In genomic region chr16:52311073-52311472, GRCm38 (mm10) we compare ENCODE assay signal across 8 mouse cellular contexts.
DNase-seq lines count a peak whose midpoint lies in the region; ATAC-seq and TF ChIP-seq lines count a peak whose summit lies in the region.

No protein-coding gene starts in this region.

- TF ChIP-seq CTCF in gastrocnemius, adult 2 months (IDR thresholded peaks at IDR 0.05), result peak; percentile 81

- DNase-seq in T-cell, adult 2 months (ENCODE audit: low spot score), result peak; percentile 18
- DNase-seq in cerebellum, postnatal 14 days, result peak; percentile 88 to 92
- peak; percentile 41 for DNase-seq in gastrocnemius, adult 2 months
- DNase-seq in left cerebral cortex, adult 8-10 months (ENCODE audit: low spot score in 2 of 2), result peak; percentile 46 to 65
- DNase-seq in right cerebral cortex, postnatal 14 days, result peak; percentile 83
- peak; percentile 38 to 63 for DNase-seq in urinary bladder, postnatal 36 days (ENCODE audit: low spot score in 2 of 2)

- ATAC-seq in inflammation-experienced regulatory T-cells, adult 6 months, result peak; percentile 88
- peak; percentile 98 for ATAC-seq in megakaryocyte progenitor cell, adult 5-6 weeks (replicated peaks; ENCODE audit: poor library complexity)

- no peak overlapping the region for H3K27ac ChIP-seq in gastrocnemius, adult 2 months

- no peak overlapping the region for H3K4me3 ChIP-seq in gastrocnemius, adult 2 months

- intact Hi-C loops in gastrocnemius, adult 2 months (cut with DNase I), result loop anchor here (5.0 kb wide), 1 partner anchor 956 kb away; no protein-coding TSS in a partner anchor

Comparison
In these comparisons a context has a peak if more than half of its experiments do, and no peak if none do; other contexts are left out.
1. DNase-seq: peak in every context shown above with its lines; median percentile 90 in cerebellum, postnatal 14 days; 83 in right cerebral cortex, postnatal 14 days; 56 in left cerebral cortex, adult 8-10 months; 50 in urinary bladder, postnatal 36 days; 41 in gastrocnemius, adult 2 months; 18 in T-cell, adult 2 months.